Mouse (Mus musculus) brain, adult 2 months (tissue): ENCODE results near the gene Plppr2.

ENCODE experiments used
- DNase-seq: peaks from one replicate; pipeline ENCODE4 v3.0.0; 2011; ENCODE audit warnings: low read depth, low spot score

The Plppr2 gene

DNA sequence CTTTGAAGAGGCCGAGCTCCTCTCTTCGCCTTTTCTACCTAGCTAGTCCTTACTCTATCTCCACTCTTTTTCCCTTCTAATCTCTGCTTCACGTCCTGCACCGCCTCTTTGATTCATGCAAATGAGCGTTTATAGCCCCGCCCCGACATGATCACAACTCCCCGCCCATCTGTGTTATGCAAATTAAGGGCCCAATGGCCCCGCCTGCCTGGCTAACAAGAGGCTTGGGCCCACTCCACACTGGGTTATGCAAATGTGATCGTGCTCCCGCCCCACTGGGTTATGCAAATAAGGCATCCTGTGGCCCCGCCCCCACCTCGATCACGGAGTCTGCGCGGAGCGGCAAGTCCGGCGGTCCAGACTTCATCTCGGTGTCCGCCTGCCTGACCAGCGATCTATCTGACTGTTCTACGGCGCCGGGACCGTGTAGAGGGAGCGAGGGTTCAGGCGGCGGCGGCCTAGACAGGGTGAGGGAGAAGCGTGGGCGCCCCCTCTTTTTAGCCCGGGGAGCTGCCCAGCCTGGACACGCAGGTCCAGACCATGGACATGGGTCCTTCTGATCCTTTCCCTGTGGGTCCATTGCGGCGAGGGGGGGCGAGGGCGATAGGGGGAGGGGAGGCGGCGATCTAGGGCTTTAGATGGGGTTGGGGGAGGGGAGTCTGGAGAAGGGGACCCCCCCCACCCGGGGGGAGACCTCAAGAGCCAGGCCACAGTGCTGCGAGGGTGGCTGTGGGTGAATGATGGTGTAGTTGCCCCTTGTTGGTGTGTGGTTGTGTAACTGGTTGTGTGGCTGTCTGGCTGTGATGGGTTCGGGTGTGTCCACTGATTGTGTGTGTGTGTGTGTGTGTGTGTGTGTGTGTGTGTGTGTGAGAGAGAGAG is at the start of gene Plppr2:
Gene Plppr2 (plus strand): TSS at position 342 of the 879 bp plus-strand sequence.
- DNase-seq, result peak; percentile 99

DNA sequence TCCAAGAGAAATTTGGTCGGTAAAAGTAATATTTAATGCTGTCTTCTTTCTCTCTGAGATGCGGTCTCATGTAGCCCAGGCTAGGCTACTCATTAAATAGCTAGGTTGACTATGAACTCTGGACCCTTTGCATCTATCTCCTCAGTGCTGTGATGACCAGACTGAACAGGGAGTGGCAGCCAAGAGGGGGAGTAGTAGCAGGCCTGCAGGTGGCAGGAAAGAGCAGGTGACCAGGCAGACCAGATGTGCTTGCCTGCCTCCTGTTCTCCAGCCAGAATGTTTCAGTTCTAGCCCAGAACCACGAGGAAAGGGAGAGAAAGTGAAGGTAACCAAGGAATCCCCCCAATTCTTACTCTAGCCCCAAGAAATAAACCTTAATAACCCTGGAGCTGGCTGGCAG is 47.6 kb upstream of the Plppr2 start:
- DNase-seq, result no peak

DNA sequence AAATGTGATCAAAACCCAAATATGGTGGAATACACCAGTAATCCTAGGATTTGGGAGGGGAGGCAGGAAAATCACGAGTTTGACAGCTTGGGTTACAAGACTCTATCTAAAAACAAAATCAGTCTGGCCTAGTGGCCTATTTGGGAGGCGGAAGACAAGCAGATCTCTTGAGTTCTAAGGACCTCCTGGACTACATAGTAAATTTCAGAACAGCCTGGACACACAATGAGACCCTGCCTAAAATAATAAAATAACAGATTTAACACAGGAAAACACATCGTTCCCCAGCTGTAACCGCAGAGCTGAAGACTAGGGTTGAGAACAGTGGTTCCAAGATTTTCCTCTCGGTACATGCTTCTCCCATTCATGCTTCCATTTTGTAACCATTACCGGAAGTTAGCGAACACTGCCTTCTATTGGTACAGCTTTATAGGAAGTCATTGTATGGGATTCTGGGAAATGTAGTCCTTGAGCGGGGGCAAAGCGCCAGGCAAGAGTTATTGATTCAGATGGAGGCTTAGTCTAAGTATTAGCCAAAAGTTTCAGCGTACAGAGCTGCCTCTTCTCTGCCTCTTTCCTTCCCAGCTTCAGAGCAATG is 35.5 kb upstream of the Plppr2 start:
- peak; percentile 93 for DNase-seq

DNA sequence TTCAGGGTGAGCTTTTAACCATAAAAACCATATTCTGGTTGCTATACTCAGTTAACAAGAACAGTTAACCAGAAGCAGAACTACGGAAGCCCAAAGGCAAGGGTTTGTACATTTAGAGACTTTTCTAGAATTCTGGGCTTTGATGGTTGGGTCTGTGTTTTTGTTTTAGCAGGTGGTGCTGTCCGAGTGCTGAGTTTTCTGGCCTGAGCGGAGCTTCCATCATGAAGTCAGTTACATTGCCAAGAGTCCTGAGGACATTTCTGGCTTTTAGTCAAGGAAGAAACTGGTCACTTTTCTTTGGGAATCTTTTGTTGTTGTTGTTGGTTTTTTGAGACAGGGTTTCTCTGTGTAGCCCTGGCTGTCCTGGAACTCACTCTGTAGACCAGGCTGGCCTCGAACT is 32.8 kb upstream of the Plppr2 start:
- no peak for DNase-seq

DNA sequence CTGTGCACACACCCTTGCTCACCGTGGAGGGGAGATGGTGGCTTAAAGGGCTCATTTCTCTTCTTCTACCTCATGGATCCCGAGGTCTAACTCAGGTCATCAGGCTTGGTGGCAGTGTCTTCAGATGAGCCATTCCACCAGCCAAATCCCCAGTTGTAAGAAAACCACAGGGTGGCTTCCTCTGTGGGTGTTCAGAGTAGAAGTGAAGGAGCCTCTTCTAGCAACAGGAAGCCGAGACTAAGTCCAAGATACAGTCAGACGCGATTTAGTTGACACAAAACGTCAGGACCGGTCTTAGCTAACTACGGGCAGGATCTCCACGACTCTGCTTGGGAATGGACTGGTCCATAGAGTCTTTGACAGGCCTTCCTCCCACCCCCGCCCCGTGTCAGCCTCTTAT is 28.6 kb upstream of the Plppr2 start:
- no peak for DNase-seq

DNA sequence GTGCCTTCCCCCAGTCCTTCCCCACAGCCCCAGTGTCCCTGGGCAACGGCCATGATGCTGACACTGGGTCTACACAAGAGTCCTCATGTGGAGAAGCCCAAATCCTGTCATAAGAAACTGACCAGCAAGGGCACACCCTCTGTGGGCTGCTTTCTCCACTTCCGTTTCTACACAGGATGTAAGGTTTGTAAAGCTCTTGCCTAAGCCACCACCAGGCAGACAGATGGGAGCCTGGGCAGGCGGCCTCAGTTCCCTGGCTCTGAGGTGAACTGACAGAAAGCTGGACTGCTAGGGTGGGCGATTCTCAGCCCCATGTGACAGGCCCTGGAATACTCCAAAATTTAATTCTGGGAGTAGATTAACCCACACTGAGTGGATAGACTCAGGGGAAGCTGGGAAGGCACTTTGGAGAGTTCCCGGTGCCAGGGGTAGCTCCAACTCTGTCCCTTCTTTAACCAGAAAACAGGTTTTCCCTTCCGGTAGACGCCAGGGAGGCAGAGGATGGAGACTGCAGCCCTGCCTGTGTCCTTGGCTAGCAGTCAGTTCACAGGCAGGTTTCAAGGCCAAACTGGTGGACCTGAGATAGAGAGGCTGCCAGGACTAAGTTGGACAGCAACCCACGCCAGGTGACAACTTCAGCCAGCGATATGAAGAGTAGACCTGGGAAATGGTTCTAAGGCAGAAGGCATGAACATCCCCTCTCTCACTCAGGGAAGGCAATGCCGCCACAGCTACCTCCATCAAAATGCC is 27.2 kb upstream of the Plppr2 start:
- DNase-seq, result peak; percentile 78

DNA sequence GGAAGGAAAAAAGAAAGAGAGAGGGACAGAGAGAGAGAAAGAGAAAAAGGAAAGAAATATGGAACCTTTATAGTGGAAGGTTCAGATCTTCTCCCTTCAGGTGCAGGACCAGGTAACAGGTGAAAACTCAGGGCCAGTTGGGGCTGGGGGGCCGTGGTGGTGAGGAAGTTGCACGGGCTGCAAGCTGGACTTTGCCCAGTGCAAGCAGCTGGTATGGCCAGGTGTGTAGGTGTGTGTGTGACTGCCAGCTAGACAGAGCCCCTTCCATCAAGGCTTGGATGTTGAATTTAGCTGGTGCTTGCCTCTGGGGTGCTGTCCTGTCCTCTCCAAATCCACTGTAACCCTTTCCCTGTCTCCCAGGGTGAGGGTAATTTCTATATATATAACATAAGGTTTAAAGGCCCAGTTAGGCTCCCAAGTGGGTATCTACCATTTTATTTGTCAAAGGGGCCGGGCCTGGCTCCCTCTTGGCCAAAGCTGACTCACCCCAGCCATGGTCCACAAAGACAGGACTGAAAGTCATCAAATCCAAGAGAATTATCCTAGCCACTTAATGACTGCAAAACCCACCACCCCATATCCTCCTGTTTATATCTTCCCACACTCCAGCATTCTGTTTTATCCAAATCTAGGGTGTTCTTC is 19.9 kb upstream of the Plppr2 start:
- no peak for DNase-seq

DNA sequence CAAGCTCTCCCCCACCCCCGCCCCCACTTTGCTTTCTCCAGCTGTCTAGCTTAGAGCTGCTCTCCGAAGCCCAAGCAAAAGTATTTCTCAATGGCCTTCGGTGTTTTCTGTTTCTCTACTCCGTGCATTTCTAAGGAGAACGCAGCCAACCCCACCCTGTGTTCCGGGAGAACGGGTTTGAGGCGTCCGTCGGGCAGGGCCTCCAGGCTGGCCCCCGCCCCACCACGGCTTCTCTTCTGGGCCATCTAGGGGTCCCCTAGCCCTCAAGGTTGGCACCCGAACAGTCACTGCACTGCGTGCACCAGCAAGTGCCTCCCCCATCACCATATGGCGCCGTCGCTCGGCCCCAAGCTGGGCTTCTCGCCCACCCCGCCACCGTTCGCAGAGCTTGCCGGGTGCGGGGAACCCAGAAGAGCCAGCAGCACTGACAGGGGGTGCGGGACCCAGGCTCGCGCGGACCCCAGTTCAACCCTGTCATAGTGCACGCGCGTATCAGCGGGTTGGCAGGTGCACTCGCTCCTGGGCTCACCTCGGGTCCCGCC is 19.3 kb upstream of the Plppr2 start:
- peak; percentile 84 for DNase-seq

DNA sequence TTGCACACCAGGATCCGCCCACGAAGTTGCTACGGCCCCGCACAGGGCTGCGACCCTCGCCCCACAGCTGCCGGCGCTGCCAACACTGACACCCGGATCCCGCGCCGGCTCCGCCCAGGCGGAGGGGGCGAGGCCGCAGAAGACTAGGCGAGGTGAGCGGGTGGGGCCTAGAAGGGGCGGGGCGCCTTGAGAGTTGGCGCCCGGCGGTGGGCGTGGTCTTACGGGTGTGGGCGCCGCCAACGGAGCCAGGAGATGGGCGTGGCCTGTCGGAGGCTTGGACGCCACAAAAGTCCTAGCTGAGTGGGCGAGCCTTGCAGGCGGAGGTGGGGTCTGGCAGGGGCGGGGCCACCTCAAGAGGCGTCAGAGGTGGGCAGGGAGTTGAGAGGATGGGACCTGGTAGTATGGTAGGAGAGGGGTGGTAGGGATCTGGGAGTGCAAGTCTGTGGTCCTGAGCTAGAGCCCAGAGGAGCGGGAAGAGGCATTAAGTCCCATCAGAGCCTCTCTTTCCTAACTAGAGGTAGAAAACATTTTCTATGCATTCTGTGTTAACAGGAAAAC is 18.7 kb upstream of the Plppr2 start, which contains the start of gene Rab3d:
Gene Rab3d (minus strand): TSS at position 158 of the 558 bp plus-strand sequence.
- peak; percentile 95 for DNase-seq

DNA sequence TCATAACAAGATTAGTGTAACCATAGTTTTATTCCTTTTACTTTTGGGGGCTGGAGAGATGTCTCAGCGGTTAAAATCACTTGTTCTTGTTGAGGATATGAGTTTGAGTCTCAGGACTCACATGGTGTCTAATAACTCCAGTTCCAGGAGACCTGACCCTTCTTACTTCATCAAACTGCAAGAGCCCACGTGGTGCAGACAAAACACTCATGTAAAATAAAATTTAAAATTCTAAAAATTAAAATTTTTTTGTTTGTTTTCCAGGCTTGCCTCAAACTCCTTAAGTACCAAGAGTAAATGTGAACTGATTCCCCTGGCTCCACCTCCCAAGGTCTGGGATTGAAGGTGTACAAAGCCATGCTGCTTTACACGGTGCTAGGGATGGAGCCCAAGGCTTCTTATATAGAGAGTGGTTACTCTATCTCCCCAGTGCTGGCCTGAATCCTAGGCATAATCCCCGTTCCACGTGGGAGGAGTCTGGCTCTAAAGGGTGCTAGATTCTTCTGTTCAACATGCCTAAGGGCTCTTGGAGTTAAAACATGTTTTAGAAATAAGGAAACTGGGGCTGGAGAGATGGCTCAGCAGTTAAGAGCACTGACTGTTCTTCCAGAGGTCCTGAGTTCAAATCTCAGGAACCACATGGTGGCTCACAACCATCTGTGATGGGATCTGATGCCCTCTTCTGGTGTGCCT is 18.0 kb upstream of the Plppr2 start:
- DNase-seq, result peak; percentile 58

GRCm38 (mm10) chr9:21923036-21923435 is 13.8 kb upstream of the Plppr2 start:
- no peak for DNase-seq

DNA sequence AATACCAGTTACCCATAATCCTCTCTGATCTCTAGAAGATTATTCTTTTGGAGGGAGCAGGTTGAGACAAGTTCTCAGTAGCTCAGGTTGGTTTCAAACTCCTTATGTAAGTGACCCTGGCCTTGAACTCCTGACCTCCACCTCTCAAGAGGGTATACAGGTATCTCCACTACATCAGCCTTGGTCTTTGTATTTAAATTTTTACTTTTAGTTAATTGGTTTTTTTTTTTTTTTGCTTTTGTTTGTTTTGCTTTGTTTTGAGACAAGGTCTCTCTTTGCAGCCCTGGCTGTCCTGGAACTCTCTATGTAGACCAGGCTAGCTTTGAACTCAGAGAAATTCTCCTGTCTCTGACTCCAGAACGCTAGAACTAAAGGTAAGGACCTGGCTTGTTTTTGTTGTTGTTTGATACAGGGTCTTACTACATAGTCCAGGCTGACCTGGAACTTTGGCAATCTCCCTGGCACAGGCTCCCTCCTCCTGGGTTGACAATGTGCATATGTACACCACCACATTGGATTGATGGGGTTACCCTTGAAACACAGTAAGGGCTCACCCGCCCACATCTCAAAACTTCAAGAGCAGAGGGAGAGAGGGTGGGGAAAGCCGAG is 13.2 kb upstream of the Plppr2 start:
- DNase-seq, result no peak

- peak; percentile 80 for DNase-seq
Observed at GRCm38 (mm10) chr9:21924099-21924493, 12.7 kb upstream of the Plppr2 start.

- no peak for DNase-seq
Observed at GRCm38 (mm10) chr9:21925034-21925433, 11.8 kb upstream of the Plppr2 start.

DNA sequence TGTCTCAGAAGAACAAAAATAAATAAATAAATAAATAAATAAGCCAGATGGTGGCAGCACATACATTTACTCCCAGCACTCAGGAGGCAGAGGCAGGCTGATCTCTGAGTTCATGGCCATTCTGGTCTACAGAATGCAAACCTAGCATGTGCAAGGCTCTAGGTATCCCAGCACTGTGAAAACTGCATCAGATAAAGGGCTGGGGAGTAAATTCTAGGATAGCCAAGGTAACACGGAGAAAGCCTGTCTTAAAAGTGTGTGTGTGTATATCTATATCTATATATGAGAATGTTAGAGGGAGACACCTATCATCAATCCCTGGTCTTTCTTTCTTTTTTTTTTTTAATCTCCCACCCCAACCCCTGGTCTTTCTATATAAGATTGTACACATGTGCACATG is 11.3 kb upstream of the Plppr2 start:
- DNase-seq, result no peak

- no peak for DNase-seq
Observed at GRCm38 (mm10) chr9:21926155-21926554, 10.7 kb upstream of the Plppr2 start.

- DNase-seq, result peak; percentile 46
Observed at GRCm38 (mm10) chr9:21926784-21927183, 10.0 kb upstream of the Plppr2 start.

- DNase-seq, result peak; percentile 100
Observed at GRCm38 (mm10) chr9:21927208-21927753, 9.6 kb upstream of the Plppr2 start, which contains the start of the genes Ccdc159 and Tmem205. Gene Ccdc159, plus strand, starts transcription at chr9:21927471. Gene Tmem205, minus strand, starts transcription at chr9:21927556.

DNA sequence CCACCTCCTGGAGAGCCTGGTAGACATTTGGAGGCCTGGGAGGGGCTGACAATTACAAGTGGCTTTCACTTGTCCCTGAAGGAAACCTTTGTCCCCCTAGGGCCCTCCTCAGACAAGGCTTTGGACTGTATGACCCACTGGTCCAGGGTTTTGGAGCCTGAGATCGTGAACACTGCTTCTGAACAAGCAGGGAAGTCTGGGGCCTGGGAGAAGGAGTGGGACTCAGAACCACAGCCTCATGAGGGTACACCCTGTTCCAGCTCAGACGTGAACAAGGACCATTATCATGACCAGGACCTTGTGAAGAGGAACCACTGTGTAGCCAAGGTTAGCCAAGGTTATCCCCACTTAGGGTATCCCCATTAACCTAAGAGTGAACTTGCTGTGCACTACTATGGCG is 7.6 kb upstream of the Plppr2 start:
- no peak for DNase-seq

DNA sequence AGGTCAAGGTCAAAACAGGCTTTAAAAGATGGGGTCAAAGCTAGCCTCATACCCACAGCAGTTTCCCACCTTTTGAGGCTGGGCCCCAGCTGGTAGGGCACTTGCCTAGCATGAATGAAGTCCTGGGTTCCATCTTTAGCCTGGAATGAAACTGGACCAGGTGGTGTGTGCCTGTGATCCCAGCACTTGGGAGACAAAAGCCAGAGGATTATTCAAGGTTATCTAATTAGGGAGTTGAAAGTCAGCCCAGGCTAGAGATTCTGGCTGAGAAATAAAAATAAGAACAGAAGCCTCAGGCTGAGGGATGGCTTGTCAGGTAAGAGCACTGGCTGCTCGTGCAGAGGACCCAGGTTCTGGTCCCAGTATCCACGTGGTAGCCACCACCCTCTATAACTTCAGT is 4.8 kb upstream of the Plppr2 start:
- peak; percentile 70 for DNase-seq
